Mouse (Mus musculus) embryo, embryonic 11.5 days (tissue): ENCODE data around the gene Gm20518.

Experiments
- DNase-seq: peaks from one replicate; pipeline ENCODE4 v3.0.0-alpha.2; 2012; ENCODE audit warnings: low read depth, low spot score

Gm20518 gene

DNA sequence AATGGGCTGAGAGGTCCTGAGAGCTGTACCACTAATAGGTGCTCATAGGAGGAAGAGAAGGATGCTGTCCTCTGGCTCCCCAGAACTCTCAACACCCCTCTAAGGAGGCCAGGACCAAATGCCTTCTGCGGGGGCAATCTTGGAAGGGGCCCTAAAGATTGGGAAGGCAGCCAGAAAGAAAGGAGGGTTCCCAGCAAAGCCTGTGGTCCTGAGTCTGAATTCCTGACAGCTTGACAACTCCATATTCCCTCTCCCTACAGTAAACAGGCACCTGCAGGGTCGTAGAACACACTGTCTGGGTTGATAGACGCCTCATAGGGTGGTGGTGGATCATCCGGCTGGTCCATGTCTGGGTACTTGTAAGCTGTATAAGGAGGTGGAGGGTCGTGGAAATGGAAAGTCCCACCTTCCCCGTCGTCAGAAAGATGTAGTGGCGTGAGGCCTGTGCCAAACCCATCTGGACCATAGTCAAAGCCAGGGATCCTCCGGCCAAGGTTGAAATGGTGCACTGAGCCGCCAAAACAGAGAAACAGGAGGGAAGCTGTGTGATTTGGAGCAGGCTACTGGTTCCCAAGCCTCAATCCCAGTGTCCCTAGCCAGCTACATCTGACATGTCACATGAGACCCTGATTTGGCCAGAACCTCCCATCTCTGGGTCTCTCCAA lies 47.6 kb downstream of the Gm20518 start:
- DNase-seq = no peak

DNA sequence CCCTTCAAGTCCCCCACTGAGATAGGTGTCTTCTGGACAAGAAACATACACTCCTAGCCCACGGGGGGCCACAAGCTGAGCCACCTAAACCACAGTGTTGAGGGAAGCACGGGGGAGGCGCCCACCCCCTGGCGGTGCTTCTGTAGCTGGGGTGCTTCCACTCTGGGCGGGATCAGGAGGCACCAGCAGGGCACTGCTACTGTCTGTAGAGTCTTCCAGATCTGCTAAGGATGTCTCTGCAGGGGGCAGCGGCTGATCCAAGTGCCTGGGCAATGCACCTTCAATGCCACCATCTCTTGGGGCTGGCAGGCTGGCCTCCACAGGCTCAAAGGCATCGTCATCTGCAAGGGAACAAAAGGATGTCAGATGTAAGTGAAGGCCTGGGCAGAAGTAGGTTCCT lies 49.0 kb downstream of the Gm20518 start:
- no peak for DNase-seq

DNA sequence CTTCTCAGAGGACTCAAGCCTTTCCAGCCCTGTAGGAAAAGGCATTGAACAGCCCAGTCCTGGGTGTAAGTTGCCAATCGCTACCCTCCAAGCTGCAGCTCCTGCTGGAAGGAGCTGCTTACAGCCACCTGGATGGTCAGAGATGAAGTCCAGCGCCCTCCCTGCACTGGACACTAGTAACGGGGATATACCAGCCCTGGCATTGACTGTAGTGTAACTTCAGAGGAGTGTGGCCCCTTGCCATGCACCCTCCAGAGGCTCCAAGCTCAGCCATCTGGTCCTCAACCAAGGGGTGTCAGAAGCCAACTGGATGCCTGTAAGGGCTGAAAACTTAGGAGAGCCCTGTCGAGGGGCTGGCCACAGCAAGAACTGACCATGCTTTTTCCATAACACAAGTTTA lies 51.5 kb downstream of the Gm20518 start:
- no peak for DNase-seq

DNA sequence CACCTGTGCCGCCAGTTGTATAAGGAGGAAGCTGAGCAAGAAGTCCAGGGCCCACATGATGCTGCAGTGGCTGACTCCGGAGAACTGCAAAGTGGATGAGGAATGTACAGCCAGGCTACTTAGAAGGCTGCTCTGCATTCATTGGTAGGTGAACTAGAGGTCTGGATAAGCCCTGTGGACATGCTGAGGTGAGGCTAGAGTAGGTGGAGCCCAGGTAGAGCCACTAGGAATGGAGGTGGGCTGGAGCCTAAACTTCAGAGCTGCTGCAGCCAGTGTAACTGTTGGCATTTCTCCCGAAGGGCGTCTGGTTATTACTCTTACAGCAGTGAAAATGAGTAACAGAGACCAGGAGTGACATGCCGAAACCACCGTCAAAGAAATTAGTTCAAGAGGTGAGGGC lies 53.4 kb downstream of the Gm20518 start, which contains the start of gene Car15:
Gene Car15, minus strand, starts transcription at position 314 of the 400 bp plus-strand sequence.
- DNase-seq = no peak

DNA sequence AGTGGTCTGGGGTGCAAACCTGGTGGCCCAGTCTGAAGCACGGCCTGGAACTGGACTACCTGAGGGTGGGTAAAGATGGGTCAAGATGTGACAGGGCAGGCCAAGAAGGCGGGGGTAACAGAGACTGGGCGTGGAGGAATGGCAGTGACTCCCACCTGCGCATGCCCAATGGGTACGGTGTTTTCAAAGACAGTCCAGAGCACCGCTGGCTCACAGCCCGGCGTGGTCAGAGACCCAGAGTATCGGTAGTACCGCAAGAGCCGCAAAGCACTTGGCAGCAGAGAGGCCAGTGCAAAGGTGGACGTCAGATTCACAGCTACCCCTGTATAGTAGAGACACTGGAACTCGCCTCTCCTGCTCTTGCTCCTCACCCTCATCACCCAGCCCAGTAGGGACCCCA lies 56.0 kb downstream of the Gm20518 start:
- no peak for DNase-seq

DNA sequence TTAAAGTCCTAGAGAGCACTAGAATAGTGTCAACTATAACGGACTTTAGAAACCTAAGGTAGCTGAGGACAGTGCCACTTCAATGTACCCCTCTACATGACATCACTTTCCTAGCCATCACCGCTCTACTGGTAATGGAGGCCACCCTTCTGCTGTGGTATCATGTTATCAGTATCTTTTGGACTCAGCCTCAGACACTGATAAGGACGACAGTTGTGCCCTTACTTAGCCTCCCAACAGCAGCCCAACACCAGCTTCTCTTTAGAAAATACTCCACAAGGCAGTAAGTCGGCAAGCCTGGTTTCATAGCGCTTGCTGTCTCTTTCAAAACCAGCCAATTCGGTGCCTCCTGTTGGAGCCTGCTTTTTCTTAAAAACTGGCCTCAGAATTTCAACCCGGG lies 56.9 kb downstream of the Gm20518 start:
- DNase-seq = no peak

DNA sequence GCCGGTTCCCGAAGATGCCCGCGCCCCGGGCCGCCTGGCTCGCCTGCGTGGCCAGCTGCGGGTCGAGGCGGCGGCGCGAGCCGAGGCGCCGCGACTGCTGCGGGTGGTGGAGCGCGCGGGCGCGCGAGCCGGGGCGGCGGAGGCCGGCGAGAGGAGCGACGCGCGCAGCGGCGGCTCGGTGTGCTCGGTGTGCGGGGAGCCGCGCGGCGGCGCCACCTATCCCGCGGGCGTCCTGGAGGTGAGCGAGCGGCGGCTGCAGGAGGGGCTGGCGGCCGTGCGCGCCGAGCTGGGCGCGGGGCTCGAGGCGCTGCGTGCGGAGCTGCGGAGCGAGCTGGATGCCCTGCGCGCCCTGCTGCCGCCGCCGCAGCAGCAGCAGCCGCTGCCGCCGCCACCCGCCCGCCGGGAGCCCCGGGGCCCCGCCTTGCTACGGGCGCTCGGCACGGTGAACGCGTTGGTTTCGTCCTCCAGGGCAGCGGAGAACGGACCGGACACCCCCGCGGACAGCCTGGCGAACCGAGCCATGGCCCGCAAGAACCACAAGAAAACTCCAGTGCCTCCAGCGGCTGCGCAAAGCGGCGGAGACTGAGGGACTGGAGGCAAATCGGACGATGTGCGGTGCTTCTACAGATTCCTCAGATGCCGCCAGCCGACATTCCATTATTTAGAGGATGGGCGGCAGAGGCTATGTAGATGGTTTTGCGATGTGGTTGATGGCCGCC lies 57.6 kb downstream of the Gm20518 start:
- DNase-seq = no peak

DNA sequence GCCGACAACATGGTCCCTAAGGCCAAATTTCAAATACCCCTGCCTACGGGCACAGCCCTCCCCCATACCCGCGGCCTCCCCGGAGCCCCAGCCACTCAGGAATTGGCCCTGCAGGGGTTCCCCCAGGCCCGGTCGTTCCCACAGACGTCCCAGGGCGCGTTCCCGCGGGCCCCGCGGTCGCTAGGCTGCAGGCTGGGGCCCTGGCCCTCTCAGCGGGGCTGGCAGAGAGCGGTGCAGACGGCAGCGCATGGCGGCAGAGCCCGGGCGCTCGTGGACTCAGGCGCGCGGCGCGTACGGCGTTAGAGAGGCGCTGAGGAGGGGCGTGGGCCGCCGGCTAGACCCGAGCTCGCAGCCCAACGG lies 58.2 kb downstream of the Gm20518 start:
- DNase-seq = no peak

DNA sequence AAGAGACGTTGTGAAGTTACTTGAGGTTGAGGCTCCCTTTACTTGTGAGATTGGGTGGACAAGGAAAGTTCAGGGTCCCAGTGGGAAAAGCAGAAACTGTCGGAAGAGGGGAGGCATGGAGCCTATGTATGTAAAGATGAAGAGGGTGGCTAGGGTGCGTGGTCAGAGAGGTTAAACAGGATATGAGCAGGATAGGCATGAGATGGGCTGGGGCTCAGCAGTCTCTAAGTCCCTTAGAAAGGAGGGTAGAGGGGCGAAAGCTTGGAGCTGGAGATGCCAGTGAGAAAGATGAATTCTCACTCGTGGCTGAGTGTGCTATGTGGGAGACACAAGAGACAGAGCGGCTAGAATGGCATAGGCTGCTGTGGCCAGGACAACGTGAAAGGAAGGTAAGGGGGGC lies 58.6 kb downstream of the Gm20518 start, which contains the start of gene B830017H08Rik:
Gene B830017H08Rik, plus strand, starts transcription at position 301 of the 400 bp plus-strand sequence.
- no peak for DNase-seq

DNA sequence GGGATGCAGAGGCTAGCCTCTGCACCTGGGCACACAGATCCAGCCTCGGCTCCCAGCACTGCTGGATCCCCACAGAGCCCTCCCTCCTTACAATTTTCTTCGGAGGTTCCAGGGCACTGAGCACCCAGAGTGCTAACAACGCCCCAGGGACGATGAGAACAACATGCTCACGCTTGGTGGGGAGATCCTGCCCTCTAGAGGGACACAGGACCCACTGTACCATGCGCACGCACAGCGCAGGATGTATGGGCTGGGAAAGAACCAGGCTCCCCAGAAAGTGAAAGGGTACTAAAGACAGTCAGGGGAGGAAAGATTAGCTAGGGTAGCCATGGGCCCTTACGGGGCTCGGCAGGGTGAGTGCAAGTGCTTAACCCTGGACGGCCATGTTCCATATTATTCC lies 59.7 kb downstream of the Gm20518 start:
- no peak for DNase-seq

DNA sequence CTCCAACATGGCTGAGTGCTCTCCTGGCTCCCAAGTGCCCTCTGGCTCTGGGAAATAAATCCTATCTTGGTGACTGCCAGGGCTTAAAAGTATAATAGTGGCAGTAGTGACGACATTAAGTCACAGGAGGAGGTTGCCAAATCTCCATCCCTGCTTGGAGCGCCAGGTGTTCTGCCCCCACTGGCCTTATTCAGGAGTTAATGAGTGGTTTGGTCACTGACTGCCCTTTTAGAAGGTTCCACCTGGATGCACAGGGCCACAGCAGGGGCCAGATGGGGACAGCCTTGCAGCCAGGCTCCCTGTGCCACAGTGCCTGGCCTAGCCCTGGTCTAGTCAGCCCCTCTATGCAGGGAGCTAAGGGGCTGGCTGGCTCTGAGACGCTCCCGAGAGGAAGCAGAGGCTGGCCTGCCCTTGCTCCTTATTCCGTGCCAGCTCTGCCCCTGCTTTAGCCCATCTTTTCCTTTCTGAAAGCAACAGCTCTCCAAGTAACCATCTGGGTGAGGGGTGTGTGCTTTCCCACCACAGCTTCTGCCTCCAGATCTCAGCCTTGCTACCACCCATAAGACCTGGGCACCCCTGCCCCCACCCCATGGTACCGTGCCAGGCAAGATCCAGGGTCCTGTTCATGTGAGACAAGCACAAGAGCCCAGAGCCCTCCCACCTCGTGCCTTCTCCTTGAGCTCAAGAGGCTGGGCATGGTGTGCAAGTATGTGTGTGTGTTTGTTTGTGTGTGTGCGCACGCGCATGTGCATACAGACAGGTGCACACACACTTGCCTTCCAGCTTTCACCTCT lies 60.9 kb downstream of the Gm20518 start:
- no peak for DNase-seq

DNA sequence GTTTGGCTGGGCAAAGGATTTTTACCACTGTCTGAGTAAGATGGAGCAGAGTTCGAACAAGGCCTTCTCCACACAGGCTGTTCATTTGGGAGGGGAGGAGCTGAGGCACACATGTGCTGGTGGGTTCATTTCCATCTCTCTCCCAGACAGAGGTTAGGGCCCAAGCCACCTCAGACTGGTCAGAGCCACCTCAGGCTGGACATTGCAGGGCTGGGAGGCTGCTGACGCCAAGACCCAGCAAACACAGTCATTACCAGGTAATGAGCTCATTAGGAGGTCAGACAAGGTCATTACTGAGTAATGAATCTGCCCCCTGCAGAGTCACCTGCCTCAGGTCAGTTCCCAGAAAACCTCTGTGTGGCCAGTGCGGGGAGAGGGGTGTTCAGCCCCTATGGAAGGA lies 62.6 kb downstream of the Gm20518 start:
- no peak for DNase-seq

DNA sequence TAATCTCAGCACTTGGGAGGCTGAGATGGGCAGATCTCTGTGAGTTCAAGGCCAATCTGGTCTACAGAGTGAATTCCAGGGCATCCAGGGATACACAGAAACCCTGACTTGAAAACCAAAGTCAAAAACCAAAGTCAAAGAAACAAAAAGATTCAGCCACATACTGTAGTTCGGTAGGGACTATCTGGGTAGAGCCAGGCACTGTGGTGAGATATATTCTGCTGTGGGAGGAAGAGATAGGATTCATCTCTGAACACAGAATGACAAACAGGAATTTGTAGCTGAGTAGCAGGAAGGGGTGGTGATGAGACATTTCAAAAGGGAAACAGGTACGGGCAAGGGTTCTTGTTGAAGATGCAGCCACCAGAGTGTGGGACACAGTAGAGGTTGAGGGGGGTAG lies 63.2 kb downstream of the Gm20518 start:
- no peak for DNase-seq

DNA sequence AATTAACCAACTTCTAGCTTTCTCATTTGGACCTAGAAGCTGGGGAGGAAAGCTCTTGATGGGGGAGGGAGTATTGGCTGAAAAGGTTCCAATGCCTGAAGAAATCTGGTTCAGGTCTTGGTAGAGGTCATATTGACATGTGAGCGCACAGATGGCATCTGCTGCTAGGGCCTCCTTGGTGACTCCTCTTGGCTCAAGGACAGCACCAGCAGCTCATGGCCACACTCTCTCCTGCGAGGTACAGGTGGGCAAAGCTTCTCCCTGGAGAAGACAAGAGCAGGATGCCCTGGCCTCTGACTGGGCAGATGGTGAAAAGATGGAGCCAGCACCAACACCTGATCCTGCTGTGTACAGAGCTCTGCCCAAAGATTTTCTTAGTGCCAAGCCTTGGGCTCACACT lies 65.0 kb downstream of the Gm20518 start:
- DNase-seq = no peak

DNA sequence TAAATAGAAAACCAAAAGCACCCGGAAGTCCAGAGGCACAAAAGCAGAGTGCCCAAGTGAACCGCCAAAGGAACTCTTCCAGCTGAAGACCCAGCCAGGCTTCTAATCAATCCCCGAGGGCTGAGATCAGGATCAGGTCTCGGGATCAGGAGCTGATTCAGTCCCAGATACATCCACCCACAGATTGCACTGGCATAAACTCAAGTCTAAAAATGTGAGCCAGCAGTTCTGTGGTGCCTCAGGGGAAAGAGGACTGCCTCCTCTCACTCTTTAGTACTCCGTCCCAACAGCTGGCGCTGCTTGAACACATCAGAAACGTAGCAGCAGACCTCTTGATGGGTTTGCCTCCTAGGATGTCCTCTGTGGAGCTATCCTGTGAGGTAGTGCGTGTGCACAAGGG lies 74.9 kb downstream of the Gm20518 start:
- DNase-seq = no peak

DNA sequence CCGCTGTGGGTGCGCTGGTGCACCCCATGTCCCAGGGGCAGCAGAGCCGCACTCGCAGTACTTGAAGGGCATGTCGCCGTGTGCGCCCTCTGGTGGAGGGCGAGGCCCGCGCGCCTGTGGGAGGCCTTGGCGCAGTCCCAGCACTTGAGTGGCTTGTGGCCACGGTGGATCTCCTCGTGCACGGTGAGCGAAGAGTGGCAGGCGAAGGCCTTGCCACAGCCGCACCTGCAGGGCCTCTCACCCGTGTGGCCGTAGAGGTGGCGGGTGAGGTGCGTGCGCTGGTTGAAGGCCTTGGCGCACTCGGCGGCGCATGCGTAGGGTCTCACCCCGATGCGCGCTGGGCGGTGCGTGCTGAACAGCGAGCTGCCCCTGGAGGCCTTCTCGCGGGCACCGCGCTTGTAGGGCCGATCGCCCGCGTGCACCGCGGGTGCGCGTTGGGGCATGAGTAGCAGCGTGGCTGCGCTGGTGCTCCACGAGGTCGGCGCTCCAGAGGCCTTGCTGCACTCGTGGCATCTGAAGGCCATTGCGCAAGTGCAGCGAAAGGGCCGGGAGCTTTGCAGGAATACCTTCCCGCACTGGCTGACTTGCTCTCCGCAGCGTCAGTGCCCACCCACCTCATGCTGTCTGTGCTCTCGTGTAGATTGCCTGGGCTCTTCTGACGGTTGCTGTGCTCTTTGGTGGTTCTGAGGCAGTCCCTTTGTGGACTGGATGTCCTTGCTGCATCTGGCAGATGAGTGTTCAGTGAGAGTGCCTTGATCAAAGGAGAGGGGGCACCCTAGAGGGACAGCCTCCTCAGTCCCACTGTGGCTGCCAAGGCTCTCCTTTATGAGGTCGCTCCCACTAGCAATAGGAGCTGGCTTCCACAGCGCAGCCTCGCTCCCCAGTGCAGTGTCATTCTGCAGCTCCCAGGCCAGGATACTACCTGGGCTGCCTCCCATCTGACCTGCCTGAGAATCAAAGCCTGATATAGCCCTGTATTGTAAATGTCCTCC lies 75.8 kb downstream of the Gm20518 start:
- DNase-seq = peak; percentile 71

DNA sequence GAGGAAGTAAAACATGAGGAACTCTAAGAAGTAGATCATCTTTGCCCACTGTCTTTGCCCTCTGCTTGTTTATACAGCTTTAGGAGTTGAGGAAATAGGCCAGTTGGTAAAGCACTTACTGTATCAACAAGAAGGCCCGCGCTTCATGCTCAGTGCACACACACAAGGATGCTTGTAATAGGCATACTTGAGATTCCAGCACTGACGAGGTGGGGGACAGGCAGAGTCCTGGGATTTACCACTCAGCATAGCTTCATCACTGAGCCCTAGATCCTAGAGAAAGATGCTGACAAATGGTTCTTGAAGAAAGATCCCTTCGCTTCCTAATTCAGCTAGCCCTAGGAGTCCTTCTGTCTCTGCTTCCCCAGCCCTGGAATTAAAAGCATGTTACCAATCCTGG lies 78.3 kb downstream of the Gm20518 start:
- DNase-seq = no peak

DNA sequence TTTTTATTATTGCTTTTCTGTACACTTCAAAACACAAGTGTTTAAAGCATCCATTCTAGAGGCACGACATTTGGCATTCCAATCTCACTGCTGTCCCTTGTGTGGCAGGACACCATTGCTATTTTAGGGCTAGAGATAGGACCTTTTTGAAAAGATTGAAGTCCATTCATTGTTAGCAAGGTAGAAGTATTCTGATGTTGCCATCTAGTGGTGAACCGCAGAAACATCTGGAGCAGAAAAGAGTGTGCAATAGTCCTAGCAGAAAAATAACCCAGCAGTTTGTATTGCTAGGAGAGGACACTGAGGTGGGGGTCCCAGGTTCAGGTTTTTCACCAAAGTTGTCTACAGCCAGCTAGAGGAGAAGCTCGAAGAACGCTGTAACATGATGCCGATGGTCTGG lies 79.4 kb downstream of the Gm20518 start:
- no peak for DNase-seq

DNA sequence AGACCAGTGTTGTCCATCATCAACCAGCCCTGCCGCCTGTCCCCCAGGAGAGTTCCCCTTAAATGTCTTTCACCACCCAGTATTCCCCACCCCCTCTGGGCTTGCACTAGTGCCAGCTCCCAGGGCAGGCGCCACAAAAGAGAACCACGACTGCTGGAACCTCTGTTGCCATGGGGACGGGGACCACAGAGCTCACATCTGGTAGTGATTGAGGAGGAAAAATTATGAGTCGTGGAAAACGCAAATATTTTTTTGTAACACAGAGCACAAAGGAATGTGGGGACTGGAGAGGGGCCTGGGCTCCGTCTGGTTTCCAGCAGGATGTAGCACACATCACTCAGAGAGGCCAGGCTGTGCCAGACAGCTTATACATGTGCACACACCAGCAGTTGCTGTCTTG lies 81.8 kb downstream of the Gm20518 start:
- DNase-seq = peak; percentile 78

DNA sequence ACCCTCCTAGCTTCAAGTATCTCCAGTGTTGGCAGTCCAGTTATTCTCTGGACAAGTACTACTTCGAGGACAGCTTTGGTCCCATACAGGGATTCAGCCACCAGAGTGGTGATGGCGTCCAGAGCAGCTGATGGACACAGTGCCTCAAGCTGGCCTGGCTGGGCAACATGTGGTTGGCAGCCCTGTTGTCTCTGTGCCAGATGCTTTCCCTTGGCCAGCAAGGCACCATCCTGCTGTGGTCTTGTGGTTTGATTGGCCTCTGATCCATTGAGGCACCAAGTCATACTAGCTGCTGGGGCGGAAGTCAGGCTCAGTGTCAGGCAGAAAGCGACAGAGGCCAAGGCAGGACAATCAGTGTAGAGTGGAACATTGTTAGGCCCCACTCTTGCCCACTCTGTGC lies 82.3 kb downstream of the Gm20518 start:
- DNase-seq = no peak
